Mouse (Mus musculus): ENCODE measurements around the gene Syt1. TPM values are rescaled to one million over a fixed set of nuclear protein-coding genes. Genes with fewer than 3 reads are reported as not detected.
A peak's percentile ranks its signal among the peaks of the same experiment; 100 is the strongest.

Gene Syt1
- polyA plus RNA-seq, 1 experiment from 2014 or later, result 1.4 TPM

DNA sequence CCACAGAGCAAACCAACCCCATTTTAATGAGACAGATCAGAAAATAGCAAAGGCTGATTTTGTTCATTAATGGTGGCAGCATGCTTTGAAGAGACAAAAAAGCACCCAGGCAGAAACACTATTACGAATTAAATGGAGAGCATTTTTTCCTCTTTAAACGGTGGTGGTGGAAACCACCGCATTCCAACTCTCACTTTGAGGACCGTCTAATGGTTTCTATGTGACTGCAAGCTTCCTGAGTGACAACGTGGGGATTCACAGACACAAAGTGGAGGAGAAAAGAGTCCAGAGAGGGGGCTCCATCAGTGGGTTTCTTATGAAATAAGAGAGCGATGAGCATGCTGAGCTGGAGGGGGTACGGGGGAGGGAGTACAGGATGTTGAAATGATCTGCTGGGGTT lies 496.1 kb downstream of the Syt1 start:
- no peaks in the 10 kb centered on the region for H3K9me3 ChIP-seq
- ATAC-seq (ENCODE audit: insufficient number of reproducible peaks, insufficient read depth, low FRiP score, low TSS enrichment, low read depth), result no peak

DNA sequence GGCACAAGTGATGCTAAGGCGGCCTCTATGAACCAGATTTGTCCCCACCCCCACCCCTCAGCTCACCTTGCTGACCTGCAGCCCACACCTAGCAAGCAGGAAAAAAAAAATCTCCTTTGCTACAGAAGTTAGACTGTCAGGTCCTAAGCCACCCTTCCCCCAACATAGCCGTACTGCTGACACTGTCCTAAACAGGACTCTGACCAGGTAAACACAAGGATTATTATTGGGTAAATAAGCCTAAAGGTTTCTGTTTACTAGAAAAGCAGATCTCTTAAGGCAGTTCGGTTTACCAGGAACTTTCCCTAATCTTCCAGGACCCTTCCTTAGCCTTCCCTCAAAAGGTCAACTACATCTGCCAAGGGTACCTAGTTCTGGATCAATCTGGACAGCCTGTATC lies 501.2 kb downstream of the Syt1 start:
- Histone ChIP-seq H3K27me3 (no peaks in the 10 kb centered on the region), H3K9me3 (no peaks in the 10 kb centered on the region), H3K9ac (replicated peaks) (no peak overlapping the region), H3K36me3 (no peaks in the 10 kb centered on the region), H3K4me1 (replicated peaks) (peaks cover 8% of the 10 kb centered on the region), H3K4me2 (no peak overlapping the region), H3K27ac (no peak overlapping the region), H3K4me3 (replicated peaks) (no peak overlapping the region)
- no peak for ATAC-seq (ENCODE audit: insufficient number of reproducible peaks, insufficient read depth, low FRiP score, low TSS enrichment, low read depth)
- WGBS, result 64% methylated on average over 3 of the region's 3 CpGs

More for the DNA sequence above, 496.1 kb downstream of the Syt1 start:
- no peak overlapping the region for H3K4me2 ChIP-seq
- H3K27me3 ChIP-seq, result no peaks in the 10 kb centered on the region
- H3K4me1 ChIP-seq (replicated peaks), result peaks cover 5% of the 10 kb centered on the region
- WGBS, result 67% methylated on average over 7 of the region's 7 CpGs
- H3K27ac ChIP-seq, result no peak overlapping the region
- H3K36me3 ChIP-seq, result no peaks in the 10 kb centered on the region
- H3K4me3 ChIP-seq (replicated peaks), result no peak overlapping the region
- H3K9ac ChIP-seq (replicated peaks), result no peak overlapping the region

DNA sequence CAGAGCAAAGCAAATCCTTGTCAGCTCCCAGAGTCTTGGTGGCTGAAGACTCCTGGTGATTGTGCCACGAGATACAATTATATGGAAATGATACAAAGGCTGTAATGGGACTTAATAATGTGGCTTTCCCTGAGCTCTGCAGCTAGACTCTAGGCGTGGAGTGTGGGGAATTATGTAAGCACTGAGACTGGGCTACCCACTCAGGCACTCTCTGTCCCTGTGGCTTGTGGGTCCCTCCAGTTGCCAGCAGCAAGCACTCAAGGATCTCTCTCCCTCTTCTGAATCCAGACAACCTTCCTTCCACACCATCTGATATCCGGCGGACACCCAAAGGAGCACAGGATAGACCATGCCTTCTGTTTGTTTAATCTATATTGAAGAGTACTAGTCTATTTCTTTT lies 503.9 kb downstream of the Syt1 start:
- WGBS, result 81% methylated on average over 4 of the region's 4 CpGs

DNA sequence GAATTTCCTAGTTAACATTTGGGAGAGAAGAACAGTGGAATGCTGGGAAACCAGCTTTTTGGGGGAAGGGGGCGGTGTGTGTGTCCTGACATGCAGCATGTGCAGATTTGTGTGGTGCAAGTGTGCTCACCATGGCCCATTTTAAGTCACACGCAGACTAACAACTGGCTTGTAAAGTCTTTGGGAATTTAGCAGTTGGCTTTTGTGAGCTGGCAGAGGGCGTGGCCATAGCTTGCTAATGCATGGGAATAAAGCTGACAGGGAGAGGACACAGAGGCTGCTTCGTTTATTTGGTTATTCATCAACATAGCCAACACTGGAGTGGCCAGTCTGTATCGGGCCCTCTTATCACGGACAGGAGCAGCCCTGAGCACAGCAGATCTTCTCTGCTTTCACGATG lies 505.9 kb downstream of the Syt1 start:
- Histone ChIP-seq H3K9me3 (no peaks in the 10 kb centered on the region), H3K36me3 (no peaks in the 10 kb centered on the region), H3K27me3 (no peaks in the 10 kb centered on the region), H3K9ac (replicated peaks) (no peak overlapping the region), H3K27ac (no peak overlapping the region), H3K4me2 (no peak overlapping the region; the same call in 1 of the 2 replicates), H3K4me1 (replicated peaks) (peaks cover 14% of the 10 kb centered on the region), H3K4me3 (replicated peaks) (no peak overlapping the region)
- peak; percentile 54; the same call in 1 of the 2 replicates for ATAC-seq (ENCODE audit: insufficient number of reproducible peaks, insufficient read depth, low FRiP score, low TSS enrichment, low read depth)
- WGBS, result 63% methylated on average over 7 of the region's 7 CpGs

More for the DNA sequence above, 503.9 kb downstream of the Syt1 start:
- Histone ChIP-seq H3K27me3 (no peaks in the 10 kb centered on the region), H3K4me3 (replicated peaks) (no peak overlapping the region), H3K27ac (no peak overlapping the region), H3K4me2 (no peak overlapping the region), H3K4me1 (replicated peaks) (peaks cover 14% of the 10 kb centered on the region), H3K9me3 (no peaks in the 10 kb centered on the region), H3K36me3 (no peaks in the 10 kb centered on the region), H3K9ac (replicated peaks) (no peak overlapping the region)
- no peak for ATAC-seq (ENCODE audit: insufficient number of reproducible peaks, insufficient read depth, low FRiP score, low TSS enrichment, low read depth)

DNA sequence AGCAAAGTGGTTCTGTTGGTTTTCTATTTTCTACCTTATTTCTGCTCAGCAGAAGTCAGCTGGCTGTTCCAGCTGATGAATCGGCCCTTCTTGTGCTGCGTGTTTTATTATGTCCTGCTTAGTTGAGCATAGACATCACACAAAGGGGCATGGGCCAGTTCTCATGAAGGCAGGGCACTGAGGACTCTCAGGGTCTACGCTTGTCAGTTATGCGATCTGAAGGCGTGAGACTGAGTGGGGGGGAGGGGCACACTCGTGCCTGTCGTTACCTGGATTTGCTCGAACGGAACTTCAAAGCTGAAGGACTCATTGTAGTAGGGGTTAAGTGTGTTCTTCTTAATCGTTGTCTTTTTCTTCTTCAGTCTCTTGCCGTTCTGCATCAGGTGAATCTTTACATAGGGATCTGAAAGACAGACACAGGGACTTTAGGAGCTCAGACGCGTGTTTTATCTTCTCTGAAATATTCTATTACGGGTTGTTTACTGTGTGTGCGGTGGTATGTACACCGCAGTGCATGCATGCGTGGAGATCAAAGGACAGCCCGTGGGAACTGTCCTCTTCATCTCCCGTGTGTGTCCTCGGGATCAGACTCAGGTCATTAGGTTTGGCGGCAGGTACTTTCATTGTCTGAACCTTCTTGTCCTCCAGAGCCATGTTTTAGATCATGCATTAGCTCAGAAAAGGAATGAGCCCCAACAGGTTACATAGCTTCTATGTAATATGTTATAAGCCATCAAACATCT lies 506.5 kb downstream of the Syt1 start:
- H3K4me2 ChIP-seq, result no peak overlapping the region; the same call in 1 of the 2 replicates

DNA sequence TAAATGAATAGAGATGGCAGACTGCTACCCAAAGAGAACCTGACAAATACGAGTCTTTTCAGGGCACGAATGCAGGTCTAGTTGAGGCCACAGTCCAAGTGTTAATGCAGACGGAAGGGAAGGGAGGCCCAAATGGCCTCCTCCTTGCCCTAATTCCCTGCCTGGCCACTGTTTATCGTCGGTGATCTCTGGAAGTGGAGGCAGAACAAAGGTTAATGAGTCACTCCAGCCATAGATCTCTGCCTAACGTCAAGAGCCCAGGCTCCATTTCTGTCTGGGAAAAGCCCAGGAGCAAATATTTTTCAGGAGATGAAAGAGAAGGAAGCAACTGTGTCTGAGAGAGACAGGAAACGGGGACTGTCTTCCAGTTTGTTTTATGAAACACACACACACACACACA lies 520.6 kb downstream of the Syt1 start:
- Histone ChIP-seq H3K4me1 (replicated peaks) (no peaks in the 10 kb centered on the region), H3K27ac (no peak overlapping the region), H3K9me3 (no peaks in the 10 kb centered on the region), H3K9ac (replicated peaks) (no peak overlapping the region), H3K27me3 (no peaks in the 10 kb centered on the region), H3K36me3 (no peaks in the 10 kb centered on the region), H3K4me3 (replicated peaks) (no peak overlapping the region), H3K4me2 (no peak overlapping the region)
- WGBS, result 30% methylated on average over 7 of the region's 7 CpGs
- no peak for ATAC-seq (ENCODE audit: insufficient number of reproducible peaks, insufficient read depth, low FRiP score, low TSS enrichment, low read depth)

More for the DNA sequence above, 506.5 kb downstream of the Syt1 start:
- Histone ChIP-seq H3K4me1 (replicated peaks) (peaks cover 14% of the 10 kb centered on the region), H3K9me3 (no peaks in the 10 kb centered on the region), H3K9ac (replicated peaks) (no peak overlapping the region), H3K27ac (no peak overlapping the region), H3K4me3 (replicated peaks) (no peak overlapping the region), H3K27me3 (no peaks in the 10 kb centered on the region), H3K36me3 (no peaks in the 10 kb centered on the region)
- no peak; the same call in 1 of the 2 replicates for ATAC-seq (ENCODE audit: insufficient number of reproducible peaks, insufficient read depth, low FRiP score, low TSS enrichment, low read depth)
- 67% methylated on average over 21 of the region's 21 CpGs for WGBS

DNA sequence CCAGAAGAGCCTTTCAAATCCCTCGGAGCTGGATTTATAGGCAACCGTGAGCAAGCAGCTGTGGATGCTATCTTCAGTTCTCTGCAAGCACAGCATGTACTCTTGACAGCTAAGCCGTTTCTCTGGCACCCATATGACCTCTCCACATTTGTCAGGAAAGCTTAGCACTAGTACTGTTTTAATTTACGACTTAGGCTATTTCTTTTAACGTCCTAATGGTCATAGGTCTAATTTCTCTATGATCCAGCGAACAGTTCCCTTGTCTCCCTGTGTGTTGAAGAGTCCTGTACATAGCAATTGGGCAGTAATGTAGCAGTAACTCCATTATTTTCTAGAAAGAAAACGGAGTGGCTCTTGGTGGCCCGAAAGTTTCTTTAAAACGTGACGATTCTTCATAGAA lies 526.8 kb downstream of the Syt1 start:
- no peak overlapping the region for H3K4me2 ChIP-seq
- no peak overlapping the region for H3K4me3 ChIP-seq (replicated peaks)
- no peaks in the 10 kb centered on the region for H3K4me1 ChIP-seq (replicated peaks)
- H3K9ac ChIP-seq (replicated peaks), result no peak overlapping the region
- 57% methylated on average over 10 of the region's 10 CpGs for WGBS
- H3K27ac ChIP-seq, result no peak overlapping the region
- no peak for ATAC-seq (ENCODE audit: insufficient number of reproducible peaks, insufficient read depth, low FRiP score, low TSS enrichment, low read depth)
- H3K27me3 ChIP-seq, result no peaks in the 10 kb centered on the region
- no peaks in the 10 kb centered on the region for H3K9me3 ChIP-seq
- no peaks in the 10 kb centered on the region for H3K36me3 ChIP-seq

DNA sequence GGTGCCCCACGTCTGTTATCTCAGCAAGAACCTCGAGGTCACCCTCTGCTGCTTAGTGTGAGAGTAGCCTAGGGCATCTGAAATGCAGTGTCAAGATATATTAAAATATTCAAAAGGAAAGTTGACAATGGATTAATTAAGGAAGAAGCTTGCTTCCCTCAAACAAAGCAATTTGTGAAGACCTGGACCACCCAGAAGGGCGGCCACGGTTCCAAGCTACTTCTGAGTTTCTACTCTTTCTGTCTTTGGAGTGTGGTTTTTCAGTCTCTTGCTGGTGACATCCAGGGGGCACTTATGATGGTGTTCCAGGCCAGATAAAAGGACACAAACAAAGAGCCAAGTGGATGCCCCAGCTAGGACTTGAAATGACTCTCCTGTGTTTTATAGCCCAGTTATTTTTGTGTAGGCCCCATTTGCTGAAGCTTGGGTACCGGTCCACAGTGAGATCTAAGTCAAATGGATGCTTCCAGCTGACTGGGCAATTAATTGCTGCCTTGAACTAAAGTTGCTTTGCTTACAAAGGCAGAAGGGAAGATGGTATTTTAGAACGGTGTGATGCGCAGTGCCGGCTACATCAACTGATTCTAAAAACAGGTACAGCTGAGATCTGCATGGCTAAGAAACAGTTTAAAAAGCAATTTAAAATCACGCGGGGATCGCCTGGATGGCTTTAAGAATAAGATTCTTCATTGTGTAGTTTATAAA lies 530.5 kb downstream of the Syt1 start:
- ATAC-seq (ENCODE audit: insufficient number of reproducible peaks, insufficient read depth, low FRiP score, low TSS enrichment, low read depth), result no peak
- WGBS, result 81% methylated on average over 11 of the region's 11 CpGs
- Histone ChIP-seq H3K9ac (replicated peaks) (no peak overlapping the region), H3K27ac (no peak overlapping the region), H3K9me3 (0 out of 2 replicates have a peak, but pooled peaks cover 4% of the 10 kb centered on the region), H3K36me3 (no peaks in the 10 kb centered on the region), H3K4me2 (no peak overlapping the region), H3K4me3 (replicated peaks) (no peak overlapping the region), H3K27me3 (no peaks in the 10 kb centered on the region), H3K4me1 (replicated peaks) (no peaks in the 10 kb centered on the region)

DNA sequence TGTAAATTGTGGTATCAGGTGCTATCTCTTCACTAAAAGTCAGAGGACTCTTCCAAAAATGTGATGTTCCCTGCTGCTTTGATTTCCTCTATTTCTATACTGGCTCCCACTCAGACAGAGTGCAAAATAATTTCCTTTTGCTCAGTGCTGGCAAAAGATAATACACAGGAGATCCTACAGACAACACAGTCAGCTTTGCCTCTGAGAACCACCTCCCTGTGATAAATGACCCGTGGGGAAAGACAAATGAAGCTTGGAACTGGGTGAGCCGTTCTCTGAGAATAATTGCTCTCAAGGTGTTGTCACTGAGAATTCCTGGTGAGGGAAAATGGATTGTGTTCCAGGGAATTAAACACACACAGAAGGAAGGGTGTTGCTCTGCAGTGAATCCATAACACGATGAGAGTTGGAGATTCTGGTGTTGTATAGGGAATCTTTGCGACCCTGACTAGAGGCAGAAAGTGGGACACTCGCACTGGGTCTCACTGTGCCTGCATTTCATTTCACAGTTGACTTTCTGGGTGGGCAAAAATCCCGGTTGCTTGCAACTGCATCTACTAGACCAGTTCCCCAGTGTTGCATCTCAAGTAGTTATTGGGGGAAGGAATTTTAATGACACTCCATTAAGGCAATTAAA lies 540.3 kb downstream of the Syt1 start:
- Histone ChIP-seq H3K27me3 (no peaks in the 10 kb centered on the region), H3K9ac (replicated peaks) (no peak overlapping the region), H3K36me3 (no peaks in the 10 kb centered on the region), H3K4me2 (no peak overlapping the region), H3K27ac (no peak overlapping the region), H3K4me3 (replicated peaks) (no peak overlapping the region), H3K9me3 (0 out of 2 replicates have a peak, but pooled peaks cover 6% of the 10 kb centered on the region), H3K4me1 (replicated peaks) (0 out of 2 replicates have a peak, but pooled peaks cover 3% of the 10 kb centered on the region)
- no peak for ATAC-seq (ENCODE audit: insufficient number of reproducible peaks, insufficient read depth, low FRiP score, low TSS enrichment, low read depth)
- WGBS, result 41% methylated on average over 6 of the region's 6 CpGs

DNA sequence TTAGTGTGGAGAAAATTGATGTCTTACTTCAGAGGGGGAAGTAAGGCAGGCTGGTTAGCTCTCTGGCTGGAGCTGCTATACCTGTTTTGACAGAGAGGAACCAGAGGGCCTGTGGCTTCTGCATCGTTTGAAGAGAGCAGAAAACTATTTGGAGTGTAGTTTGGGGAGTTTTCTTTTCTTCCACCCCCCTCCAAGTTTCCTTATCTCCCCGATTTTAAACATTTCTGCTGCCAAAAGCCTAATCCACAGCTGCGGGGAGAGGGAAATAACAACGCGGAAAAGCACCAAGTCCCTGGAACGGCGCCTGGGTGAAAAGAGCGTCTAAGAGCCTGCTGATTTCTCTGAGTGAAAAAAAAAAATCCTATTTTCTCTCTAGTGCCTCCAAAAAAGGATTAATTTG lies 544.2 kb downstream of the Syt1 start:
- no peaks in the 10 kb centered on the region for H3K27me3 ChIP-seq
- 0 out of 2 replicates have a peak, but pooled peaks cover 3% of the 10 kb centered on the region for H3K4me1 ChIP-seq (replicated peaks)
- H3K27ac ChIP-seq, result no peak overlapping the region
- no peak for ATAC-seq (ENCODE audit: insufficient number of reproducible peaks, insufficient read depth, low FRiP score, low TSS enrichment, low read depth)
- H3K36me3 ChIP-seq, result no peaks in the 10 kb centered on the region
- no peak overlapping the region for H3K4me3 ChIP-seq (replicated peaks)
- 0 out of 2 replicates have a peak, but pooled peaks cover 5% of the 10 kb centered on the region for H3K9me3 ChIP-seq
- no peak overlapping the region for H3K9ac ChIP-seq (replicated peaks)
- WGBS, result 70% methylated on average over 8 of the region's 8 CpGs
- H3K4me2 ChIP-seq, result no peak overlapping the region

DNA sequence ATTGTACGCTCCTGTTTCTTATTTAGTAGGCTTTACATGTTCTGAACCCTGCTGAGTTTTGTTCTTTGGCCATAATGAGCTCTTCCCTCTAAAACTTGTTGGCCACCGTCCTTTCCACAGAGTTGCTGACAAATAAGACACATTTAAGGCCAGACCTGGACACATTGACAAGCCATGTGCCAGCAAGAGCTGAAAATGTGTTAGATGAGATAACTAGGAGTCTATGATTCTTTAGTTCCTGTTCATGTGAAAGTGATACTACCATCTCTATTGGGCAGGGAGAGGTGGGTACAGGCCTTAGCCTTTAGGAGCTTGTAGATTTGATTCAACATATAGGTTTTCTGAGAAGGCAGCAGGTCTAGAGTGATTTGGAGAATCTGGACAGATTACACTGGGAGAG lies 548.9 kb downstream of the Syt1 start:
- H3K9me3 ChIP-seq, result 0 out of 2 replicates have a peak, but pooled peaks cover 5% of the 10 kb centered on the region
- H3K36me3 ChIP-seq, result no peaks in the 10 kb centered on the region
- no peak for ATAC-seq (ENCODE audit: insufficient number of reproducible peaks, insufficient read depth, low FRiP score, low TSS enrichment, low read depth)
- no peak overlapping the region for H3K9ac ChIP-seq (replicated peaks)
- no peak overlapping the region for H3K27ac ChIP-seq
- H3K4me3 ChIP-seq (replicated peaks), result no peak overlapping the region
- no peaks in the 10 kb centered on the region for H3K4me1 ChIP-seq (replicated peaks)
- no peak overlapping the region for H3K4me2 ChIP-seq
- 54% methylated on average over 2 of the region's 2 CpGs for WGBS
- H3K27me3 ChIP-seq, result no peaks in the 10 kb centered on the region
